ENCODE assay signal across 8 mouse cellular contexts in the genomic region with DNA sequence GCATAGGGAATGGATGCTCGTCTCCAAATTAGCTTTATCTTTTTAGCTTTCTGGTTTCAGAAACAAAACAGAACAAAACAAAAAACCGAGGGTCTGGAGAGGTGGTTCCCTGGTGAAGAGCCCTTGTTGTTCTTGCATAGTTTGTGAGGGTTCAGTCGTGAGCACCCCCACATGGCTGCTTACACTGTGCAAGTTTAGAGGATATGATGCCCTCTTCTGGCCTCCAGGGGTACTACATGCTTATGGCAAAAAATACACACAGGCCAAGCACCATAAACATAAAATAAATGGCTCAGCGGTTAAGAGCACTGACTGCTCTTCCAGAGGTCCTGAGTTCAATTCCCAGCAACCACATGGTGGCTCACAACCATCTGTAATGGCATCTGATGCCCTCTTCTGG.
DNase-seq lines count a peak whose midpoint lies in the region; ATAC-seq and TF ChIP-seq lines count a peak whose summit lies in the region.

No protein-coding gene starts in this region.

- H3K9ac ChIP-seq in liver, embryonic 14.5 days (replicated peaks), result no peak overlapping the region
- no peak overlapping the region for H3K9ac ChIP-seq in neural tube, embryonic 13.5 days

- no peak for ATAC-seq in liver, embryonic 14.5 days (ENCODE audit: insufficient read depth)
- ATAC-seq in neural tube, embryonic 13.5 days (ENCODE audit: low read depth), result peak; percentile 51; the same call in 1 of the 2 replicates

- H3K27me3 ChIP-seq in liver, embryonic 14.5 days (ENCODE audit: control insufficient read depth, insufficient read depth, low read length), result no peaks in the 10 kb centered on the region
- no peaks in the 10 kb centered on the region for H3K27me3 ChIP-seq in neural tube, embryonic 13.5 days

- H3K4me3 ChIP-seq in liver, embryonic 14.5 days (ENCODE audit: insufficient read depth in 1 of 2, low read depth in 2 of 2, low read length in 2 of 2), result no peak overlapping the region
- no peak overlapping the region for H3K4me3 ChIP-seq in neural tube, embryonic 13.5 days

- WGBS in liver, embryonic 14.5 days (ENCODE audit: insufficient replicate concordance), result 18% methylated on average over 4 of the region's 4 CpGs
- WGBS in neural tube, embryonic 13.5 days, result 22% methylated on average over 4 of the region's 4 CpGs

- H3K4me1 ChIP-seq in liver, embryonic 14.5 days (replicated peaks; ENCODE audit: control insufficient read depth in 2 of 2, insufficient read depth in 2 of 2, low read length in 1 of 2), result no peaks in the 10 kb centered on the region
- H3K4me1 ChIP-seq in neural tube, embryonic 13.5 days (replicated peaks), result peaks cover 13% of the 10 kb centered on the region

- TF ChIP-seq CTCF in liver, embryonic 14.5 days (IDR thresholded peaks at IDR 0.05; ENCODE audit: low read depth), result peak; percentile 76

- H3K9me3 ChIP-seq in liver, embryonic 14.5 days (ENCODE audit: control insufficient read depth, low read length), result no peaks in the 10 kb centered on the region
- H3K9me3 ChIP-seq in neural tube, embryonic 13.5 days, result no peaks in the 10 kb centered on the region

- H3K36me3 ChIP-seq in liver, embryonic 14.5 days (replicated peaks; ENCODE audit: control insufficient read depth, insufficient read depth, low read depth), result no peaks in the 10 kb centered on the region
- no peaks in the 10 kb centered on the region for H3K36me3 ChIP-seq in neural tube, embryonic 13.5 days

- DNase-seq in B cell, adult 2 months, result peak; percentile 70 to 74
- peak; percentile 73 for DNase-seq in ZHBTc4 (ENCODE audit: low read depth, low spot score)
- DNase-seq in embryo, embryonic 11.5 days (ENCODE audit: low read depth, low spot score), result peak; percentile 56
- peak; percentile 34 to 66 for DNase-seq in heart, adult 9 months (ENCODE audit: low spot score in 2 of 2)
- DNase-seq in kidney, postnatal 25 days, result peak; percentile 73 to 87
- DNase-seq in liver, embryonic 14.5 days (ENCODE audit: low read depth in 3 of 3, low spot score in 3 of 3), result peak; percentile 15 to 42 (median 16)
- peak; percentile 88 for DNase-seq in thymus, postnatal 14 days

- H3K27ac ChIP-seq in liver, embryonic 14.5 days, result no peak overlapping the region
- H3K27ac ChIP-seq in neural tube, embryonic 13.5 days (replicated peaks), result no peak overlapping the region

- H3K4me2 ChIP-seq in liver, embryonic 14.5 days (ENCODE audit: low read depth), result no peak overlapping the region
- no peak overlapping the region for H3K4me2 ChIP-seq in neural tube, embryonic 13.5 days

- no peak for TF ChIP-seq EP300 in liver, embryonic 14.5 days (IDR thresholded peaks at IDR 0.05; ENCODE audit: low read depth)

Comparison
In these comparisons a context has a peak if more than half of its experiments do, and no peak if none do; other contexts are left out.
1. DNase-seq: peak in every context shown above with its lines; median percentile 88 in thymus, postnatal 14 days; 80 in kidney, postnatal 25 days; 73 in ZHBTc4; 72 in B cell, adult 2 months; 56 in embryo, embryonic 11.5 days; 50 in heart, adult 9 months; 16 in liver, embryonic 14.5 days.